Mouse (Mus musculus) MN1 (cell line): ENCODE data around the gene Zfand3.

Source experiments
- DNase-seq: peaks from one replicate; pipeline ENCODE4 v3.0.0-alpha.2; 2016; ENCODE audit warnings: low spot score

Zfand3 gene

DNA sequence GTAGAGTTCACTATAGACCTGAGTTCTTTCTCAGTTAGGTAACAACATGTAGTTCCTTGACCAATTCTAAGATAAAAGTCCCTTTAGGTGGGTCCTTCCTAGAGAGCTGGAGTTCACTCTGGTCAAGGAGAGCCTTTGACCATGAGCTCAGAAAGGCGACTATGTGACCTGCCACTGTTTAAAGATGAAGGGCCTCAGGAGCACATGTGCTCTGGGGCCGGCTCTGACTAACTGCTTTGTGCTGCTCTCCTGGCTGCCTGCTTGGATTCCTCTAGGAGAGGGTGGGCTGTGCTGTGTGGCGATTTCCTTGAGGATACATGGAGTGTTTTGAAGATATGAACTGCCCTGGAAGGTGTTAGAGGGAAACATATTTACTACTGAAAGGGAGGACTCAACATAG, 189.6 kb downstream of the Zfand3 start:
- no peak for DNase-seq

DNA sequence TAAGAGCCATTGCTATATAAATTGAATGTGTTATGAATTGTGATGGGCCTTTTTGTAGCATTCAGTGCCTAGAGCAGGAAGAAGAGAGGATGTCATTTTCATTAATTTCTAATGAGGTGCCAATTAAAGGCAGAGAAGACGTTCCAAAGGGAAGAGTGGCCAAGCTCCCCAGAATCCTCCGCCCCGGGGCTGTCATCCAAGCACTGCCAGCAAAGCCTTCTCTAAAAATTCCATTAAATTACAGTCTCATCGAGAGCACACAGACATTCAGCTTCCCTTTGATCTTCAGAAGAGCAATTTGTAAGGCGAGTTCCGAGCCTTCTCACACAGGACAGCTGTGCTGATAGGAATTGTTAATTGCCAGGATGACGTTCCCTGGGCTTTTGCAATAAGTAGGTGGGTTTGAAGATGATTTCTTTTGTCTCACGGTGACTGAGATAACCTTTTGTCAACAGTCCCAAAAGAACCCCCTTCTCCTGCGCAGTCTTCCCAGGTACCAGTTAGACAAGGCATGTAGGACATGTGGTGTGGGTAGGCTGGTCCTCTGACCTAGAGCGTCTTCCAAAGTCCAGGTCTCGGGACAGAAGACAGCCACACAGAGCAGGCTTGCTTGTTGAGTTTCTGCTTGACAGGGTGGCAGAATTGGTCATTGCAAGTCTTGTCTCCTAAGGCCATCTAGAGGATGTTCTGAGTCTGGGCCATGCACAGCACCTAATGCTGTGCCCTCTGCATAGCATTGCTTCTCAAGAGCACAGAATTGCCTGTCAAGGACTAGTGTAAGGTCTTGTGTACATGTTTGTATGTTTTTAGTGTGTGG, 190.3 kb downstream of the Zfand3 start:
- DNase-seq, result peak; percentile 32

DNA sequence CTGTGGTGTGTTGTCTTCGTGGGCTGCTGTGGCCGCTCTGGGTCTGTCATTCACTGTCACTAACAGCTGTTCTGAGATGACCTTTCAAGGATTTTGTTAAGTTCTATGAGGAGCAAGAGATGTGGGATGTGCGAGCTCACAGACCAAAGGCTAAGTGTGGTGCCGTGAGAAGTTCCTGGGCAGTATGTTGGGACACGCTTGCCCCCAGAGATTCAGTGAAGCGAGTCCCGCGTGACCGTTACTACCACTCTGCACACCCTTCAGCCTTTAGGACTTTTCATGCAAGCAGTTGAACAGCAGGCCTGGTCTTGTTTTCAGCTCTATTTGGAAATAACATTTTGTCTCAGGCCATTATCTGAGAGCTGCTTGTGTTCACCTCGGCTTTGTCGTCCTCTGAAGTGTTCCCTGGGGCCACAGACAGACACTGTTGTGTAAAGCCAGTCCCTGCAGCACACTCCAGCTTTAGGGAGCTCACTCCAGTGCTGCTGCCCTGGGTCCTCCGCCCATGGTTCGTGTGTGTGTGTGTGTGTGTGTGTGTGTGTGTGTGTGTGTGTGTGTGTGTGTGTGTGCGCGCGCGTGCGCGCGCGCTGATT, 191.2 kb downstream of the Zfand3 start:
- DNase-seq, result no peak

DNA sequence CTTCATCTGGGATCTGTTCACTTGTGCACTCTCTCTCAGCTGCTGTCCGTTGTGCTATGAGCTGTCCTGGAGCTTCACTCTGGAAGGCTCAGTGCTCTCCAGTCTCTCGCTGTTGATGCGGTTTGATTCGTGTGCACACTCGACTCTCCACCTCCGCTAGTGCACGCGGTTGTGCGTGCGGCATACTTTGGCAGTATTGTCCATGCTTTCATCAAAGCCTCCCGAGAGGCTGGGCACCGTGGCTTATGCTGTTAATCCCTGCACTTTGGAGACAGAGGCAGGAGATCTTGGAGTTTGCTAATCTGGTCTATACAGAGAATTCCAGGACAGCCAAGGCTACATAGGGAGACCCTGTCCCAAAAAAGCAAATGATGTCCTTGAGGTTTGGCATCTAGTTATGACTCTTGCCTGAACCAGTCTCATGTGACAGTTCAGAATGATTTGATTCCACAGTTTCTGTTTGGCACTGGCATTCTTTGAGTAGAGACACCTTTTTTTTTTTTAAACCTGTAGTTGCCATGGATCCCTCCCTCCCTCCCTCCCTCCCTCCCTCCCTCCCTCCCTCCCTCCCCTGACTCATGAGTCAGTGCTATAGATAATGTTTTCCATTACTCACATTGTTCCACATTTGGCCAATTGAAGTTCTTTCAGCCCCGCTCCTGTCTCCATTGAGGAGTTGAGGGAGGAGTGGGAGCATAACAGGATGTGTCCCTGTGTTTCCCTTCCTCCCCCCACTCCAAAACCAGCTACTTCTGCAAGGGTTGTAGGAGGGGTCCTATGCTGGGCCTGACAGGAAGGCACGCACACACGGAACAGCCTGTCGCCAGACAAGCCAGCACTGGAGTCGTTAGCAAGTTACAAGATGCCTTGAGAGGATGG, 192.1 kb downstream of the Zfand3 start:
- peak; percentile 30 for DNase-seq

DNA sequence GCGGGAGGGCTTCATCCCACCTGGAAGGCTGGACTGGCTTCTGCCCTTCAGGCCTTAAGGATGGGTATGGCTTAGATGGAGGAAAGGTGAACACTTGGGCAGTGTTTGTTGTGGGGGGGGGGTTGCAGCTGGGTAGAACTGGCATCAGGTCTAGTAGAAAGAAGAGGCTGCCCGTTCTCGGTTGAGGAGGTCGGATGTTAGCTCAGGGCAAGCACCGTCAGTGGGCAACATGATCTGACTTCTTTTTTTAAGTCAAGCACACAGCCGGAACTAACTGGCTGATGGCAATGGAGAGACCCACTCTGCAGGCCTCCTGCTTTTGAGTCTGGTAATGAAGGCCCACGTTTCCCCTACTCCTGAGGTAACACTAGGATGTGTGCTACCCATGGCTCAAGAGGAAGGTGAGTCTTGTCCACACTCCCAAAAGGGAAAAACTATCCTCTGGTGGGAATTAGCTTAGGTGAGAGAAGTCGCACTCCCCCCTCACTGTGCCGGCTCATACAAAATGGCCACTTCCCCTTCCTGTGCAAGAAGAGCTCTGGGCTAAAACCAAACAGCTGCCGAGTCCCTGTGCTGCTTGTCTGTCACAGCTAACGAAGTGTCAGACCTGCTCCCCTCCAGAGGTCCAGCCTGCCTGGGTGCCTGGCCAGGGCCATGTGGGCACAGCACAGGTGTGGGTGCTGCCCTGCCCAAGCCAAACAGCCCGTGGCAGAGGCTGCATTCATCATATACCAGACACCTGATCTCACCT, 192.9 kb downstream of the Zfand3 start:
- no peak for DNase-seq

DNA sequence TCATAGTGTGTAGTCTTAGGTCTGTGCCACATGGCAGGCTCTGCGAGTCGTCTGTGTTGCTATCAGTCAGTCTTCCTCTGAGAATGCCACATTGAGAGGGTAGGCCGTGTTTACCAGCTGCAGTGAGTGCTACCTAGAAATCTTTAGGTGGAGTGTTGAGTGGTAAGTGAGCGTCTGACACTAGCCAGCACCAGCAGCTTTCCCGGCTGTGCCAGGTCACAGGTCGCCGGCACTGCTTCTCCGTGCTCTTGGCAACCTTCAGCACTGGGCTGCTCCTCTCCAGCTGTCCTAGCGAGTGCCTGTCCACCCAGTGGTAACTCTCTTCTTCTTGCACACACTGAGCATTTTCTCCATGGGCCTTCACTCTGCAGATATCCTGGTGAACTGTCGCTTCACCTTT, 193.9 kb downstream of the Zfand3 start:
- DNase-seq, result no peak

DNA sequence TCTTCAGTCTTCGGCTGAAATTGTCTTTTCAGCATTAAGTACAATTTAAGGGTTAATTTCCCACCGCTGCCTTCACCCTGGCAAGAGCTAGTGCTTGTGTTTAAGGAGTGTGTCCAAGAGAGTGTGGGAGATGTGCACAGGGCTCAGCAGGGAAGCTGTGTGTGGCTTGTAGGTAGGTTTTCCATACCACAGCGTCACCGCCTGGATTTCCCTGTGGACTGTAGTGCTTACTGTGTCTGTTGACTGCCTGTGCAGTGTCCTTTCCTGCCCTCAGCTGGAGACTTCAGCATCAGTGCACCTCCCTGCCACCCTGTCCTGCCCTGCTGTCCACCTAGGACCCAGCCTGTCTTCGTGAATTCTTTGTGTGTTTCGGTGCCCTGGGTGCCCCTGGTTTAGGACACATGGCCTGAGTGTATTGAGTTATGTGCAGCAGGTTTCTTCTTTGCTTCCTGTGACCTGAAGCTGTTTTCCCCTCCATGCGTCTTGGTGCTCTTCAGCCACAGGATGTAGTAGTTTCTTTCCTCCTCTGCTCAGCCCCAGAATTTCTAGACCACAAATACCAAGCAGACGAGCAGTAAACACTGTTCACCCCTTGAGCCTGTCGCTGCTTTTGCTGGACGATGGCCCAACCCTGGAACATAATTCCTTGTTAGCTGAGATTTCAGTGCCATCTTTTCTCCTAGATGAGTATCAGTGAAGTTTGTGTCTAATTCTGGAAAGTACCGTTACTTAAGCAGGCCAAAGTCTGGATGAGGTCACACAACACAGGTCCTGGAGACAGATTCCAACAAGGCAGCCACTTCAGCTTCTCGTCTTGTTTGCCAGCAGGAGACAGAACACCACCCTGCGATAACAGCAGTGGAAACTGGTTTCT, 195.1 kb downstream of the Zfand3 start:
- peak; percentile 31 for DNase-seq

DNA sequence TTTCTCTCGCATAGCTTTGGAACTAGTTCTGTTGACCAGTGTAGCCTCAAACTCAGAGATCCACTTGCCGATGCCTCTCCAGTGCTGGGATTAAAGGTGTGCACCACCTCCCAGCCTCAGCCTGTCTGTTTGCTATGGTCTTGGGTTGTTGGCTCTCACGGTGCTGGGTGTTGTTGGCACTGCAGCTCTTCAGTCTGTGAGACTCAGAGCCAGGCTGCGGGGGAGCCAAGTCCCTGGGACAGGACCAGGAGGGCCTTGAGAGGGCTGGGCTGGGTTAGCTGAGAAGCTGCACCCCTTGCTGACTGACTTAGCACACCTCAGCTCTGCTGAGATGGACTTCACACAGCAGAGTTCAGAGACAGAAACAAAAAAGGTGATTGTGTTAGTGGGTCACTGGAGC, 195.8 kb downstream of the Zfand3 start:
- DNase-seq, result no peak

DNA sequence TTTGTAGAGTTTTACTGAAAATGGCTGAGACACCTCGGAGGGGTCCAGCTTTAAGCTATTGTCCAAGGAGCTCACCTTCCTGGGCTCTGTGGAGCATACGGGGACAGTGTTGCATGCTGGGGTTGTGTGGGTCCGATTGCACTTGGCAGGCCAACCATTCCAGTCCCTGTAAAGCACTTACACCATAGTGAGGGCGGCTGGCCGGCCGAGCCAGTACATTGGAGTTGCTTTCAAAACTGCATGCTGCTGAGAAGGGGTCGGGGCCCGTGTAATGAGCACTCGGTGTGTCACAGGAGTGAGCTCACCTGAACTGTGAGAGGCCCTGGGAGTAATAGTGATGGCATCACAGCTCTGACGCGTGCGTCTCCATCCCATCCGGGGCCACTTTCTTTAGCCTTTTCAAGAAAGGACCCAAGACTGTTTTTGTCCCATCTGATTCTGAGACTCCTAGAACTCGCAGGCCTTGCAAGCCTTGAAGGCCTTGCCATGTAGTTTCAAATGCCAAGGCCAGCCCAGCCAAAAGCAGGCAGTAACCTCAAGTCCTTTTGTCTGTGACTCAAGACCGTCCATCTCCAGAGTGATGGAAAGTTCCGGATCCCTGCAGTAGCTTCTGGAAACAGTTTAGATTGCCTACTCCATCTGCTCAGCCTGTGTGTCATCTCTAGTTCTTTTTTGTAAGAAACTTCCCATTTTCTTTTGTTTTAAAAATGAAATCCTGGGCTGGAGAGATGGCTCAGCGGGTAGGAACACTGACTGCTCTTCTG, 200.7 kb downstream of the Zfand3 start:
- no peak for DNase-seq

DNA sequence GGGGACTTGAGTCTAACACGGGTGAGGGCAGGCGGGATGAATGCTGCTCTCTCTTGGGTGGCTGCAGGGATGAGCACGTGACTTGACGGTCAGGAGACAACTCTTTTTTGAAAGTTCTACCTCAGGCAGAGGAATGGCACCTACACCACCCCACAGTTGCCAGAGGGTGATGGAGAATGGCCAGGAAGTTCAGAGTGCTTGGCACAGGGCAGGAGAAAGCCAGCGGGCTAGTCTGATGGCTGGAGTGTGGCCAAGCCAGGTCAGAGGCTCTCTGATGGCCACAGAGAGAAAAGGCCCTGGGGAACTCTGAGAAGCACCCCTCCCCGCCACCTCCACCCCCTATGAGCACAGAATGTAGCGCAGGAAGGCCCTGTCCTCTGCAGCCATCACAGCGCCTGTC, 205.7 kb downstream of the Zfand3 start:
- no peak for DNase-seq

DNA sequence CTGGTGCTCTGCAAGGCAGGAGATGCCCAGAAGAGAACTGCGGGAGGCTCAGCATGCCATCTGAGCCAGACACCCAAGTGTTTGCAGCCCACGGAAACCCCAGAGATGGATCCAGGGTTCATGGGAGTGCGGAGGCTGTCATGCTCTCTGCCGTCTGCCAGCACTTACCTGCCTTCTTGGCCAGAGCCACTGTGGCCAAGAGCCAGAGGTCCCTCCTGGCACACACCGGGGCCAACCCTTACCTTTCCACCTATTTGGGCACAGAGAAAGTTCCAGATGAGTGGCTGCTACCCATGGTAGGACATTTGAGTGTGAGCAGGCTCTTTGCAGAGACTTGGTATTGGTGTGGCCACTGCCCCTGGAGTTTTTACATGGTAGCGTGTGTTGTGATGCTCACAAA, 206.4 kb downstream of the Zfand3 start:
- no peak for DNase-seq

DNA sequence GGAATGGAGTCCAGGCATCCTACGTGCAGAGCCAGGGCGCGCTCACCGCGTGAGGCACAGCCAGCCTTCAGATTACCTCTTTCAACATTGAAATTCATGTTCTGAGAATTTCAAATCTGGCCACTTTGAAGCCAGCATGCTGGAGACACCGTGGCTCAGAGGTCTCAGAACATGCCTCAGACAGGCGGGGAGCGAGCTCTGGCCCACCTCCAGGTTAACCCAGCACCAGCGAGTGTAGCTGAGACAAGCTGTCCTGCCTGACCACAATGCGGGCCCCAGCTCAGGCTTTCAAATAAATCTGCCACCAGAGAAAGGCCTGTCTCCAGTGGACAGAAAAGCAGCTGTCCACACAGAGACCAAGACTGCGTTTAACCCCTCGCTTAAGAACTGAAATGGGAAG, 208.1 kb downstream of the Zfand3 start:
- DNase-seq, result no peak

DNA sequence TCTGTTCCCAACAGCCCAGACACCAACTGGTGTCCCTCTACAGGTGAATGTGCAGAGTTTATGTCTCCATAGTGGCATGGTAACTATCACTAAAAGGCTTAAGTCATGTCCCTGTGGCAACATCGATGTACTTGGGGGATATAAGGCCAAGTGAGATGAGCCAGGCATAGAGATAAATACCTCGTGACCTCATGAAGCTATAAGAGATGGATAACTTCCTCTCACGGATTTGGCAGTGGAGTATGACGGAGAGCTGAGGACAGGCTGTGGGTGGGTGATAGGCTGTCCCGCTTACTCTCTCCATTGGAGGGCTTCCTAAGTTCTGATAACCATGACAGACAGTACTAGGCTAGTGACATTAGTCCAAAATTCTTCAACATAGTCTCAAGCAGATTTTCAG, 208.8 kb downstream of the Zfand3 start:
- no peak for DNase-seq

DNA sequence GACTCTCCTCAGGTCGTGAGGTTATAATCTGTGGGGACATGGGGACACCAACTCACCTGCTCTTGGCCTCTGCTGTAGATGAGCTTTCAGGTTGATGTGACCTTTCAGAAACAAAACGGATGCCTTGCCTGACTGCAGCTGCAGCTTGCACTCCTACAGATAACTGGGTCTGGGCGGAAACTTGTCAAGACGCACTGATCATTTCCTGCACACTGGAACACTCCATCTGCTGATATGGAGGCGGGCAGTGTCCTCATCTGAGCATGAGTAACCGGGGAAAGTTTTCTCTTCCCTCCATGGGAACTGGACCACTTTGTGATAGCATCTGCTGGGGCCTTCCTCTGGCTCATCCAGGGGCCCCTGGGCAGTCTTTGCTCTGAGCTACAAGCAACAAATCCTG, 209.9 kb downstream of the Zfand3 start:
- DNase-seq, result no peak

DNA sequence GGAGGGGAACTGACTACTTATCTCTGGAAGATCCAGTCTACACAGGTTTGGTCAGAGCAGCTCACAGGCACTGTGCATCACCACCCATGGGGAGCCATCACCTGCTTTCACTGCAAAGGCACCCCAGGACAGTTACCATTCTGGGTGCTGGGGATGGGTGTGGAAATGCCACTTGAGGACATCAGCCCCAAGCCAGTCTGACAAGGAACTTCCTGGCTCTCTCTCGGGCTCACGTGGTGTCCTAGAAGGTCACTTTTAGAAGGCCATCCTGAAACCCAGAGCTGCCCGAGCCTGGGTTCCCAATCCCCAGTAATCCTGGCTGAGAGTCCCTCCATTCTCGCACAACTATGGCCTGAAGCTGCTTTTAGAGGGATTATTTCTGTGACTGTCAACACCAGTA, 211.2 kb downstream of the Zfand3 start:
- DNase-seq, result no peak

DNA sequence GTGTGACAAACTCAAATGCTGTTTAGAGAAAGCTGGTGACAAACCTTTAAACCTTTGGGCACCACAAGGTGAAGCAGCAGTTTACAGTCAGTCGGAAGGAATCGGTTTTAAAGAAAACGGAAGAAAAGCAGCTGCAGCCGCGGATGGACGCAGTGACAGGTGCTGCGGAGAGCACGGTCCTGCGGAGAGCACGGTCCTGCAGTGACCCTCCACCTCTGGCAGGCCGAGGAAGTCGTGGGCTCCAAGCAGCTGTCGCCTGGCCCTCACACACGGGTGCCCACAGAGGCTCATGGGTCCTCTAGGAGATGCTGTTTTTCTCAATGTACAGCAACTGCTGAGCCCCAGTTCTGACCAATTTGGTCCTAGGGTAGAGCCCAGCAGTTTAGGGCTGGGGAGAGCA, 217.1 kb downstream of the Zfand3 start:
- no peak for DNase-seq

DNA sequence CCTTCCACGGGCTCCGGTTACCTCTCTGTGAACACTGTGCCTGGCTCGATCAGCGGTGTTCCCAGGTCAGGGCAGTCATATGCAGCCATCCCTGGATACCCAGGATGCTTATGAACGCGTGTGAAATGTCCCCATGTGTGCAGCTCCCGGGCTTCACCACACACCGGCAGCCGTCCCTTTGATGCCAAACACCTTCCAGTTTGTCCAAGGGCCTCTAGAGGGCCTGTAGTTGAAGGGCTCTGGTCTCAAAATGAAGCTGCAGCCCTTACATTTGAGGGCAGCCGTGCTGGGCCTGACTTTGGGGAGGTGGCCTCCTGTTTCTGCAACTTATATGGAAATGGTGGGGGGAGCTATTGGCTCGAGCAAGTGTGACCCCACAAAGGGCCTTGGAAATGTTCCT, 217.8 kb downstream of the Zfand3 start:
- no peak for DNase-seq

DNA sequence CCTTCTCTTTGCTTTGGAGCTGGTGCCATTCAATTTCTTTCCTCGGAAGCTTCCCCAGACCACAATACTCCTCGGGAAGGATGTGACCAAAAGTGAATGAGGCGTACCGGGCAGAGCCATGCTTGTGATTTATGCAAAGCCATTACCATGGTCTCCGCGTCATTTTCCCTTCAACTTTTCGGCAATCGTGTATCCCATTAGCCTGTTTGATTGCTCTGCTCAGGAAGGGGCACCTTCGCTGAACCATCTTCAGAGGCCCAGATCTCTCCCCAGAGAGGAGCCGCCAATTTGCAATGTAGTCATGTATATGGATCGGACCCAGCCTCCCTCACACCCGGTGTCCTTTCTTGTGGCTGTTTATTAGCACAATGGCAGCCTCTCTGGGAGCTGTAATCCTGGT, 218.3 kb downstream of the Zfand3 start:
- no peak for DNase-seq

DNA sequence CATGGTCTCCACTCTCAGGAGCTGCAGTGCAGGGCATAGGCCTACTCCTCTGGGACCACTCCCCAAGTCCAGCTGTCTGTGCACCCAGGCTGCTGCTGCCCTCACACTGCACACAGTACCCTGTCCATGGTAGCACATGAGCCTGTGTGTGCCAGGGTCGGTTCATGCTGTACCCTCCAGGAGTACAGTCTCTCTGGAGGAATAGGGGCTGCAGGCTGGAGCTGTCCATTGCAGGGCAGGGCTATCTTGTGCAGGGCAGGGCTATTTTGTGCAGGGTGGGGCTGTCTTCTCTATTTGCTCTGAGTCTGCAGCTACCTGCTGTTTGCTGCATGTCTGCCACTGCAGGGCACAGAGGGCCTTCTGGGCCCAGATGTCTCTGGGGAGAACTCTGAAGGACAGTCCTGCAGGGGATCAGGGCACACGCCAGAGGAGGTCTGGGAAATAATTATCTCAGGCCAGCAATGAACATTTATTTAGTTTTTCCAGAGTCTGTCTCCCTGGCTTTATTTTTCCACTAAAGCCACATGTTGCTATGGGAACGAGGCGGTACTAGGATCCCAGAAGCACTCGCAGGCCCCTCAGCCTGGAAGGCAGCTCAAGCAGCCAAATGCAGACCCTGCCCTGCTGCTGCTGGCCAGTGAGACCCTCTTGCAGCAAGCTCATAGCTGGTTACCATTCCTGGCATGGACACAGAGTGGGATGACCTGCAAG, 220.7 kb downstream of the Zfand3 start:
- peak; percentile 60 for DNase-seq
